Mouse (Mus musculus): ENCODE measurements around the gene Katnbl1. TPM values are rescaled to one million over a fixed set of nuclear protein-coding genes. Genes with fewer than 3 reads are reported as not detected.

Katnbl1 gene
- total and polyA plus RNA-seq, 2 experiments, result 0.93 to 4.2 TPM

- TF ChIP-seq CTCF (IDR thresholded peaks at IDR 0.05; ENCODE audit: low read depth, low read length) (no peak), POLR2A (IDR thresholded peaks at IDR 0.05; ENCODE audit: extremely low read depth, insufficient read depth, low read length) (no peak)
- H3K4me1 ChIP-seq (ENCODE audit: control insufficient read depth, insufficient read depth, low read length), result no peaks in the 10 kb centered on the region
- no peak for DNase-seq (ENCODE audit: extremely low read depth, low read depth, low spot score)
- H3K4me3 ChIP-seq (ENCODE audit: insufficient read depth, low read depth, low read length), result no peak overlapping the region
- H3K9ac ChIP-seq (ENCODE audit: low read depth, low read length), result no peak overlapping the region
- peaks cover 40% of the 10 kb centered on the region for H3K36me3 ChIP-seq (ENCODE audit: control insufficient read depth, insufficient read depth, low read length)
- 90% methylated on average over 3 of the region's 3 CpGs for whole genome bisulfite sequencing
- H3K27me3 ChIP-seq (ENCODE audit: control insufficient read depth, insufficient read depth, low read length), result no peaks in the 10 kb centered on the region
- H3K79me2 ChIP-seq (ENCODE audit: control insufficient read depth, insufficient read depth, low read length), result no peaks in the 10 kb centered on the region
- H3K27ac ChIP-seq (replicated peaks; ENCODE audit: insufficient read depth, low read depth, low read length), result no peak overlapping the region
Observed at GRCm38 (mm10) chr2:112348246-112348645, 30.8 kb upstream of the Katnbl1 start.

- Histone ChIP-seq H3K4me1 (ENCODE audit: control insufficient read depth, insufficient read depth, low read length) (no peaks in the 10 kb centered on the region), H3K4me3 (ENCODE audit: insufficient read depth, low read depth, low read length) (no peak overlapping the region), H3K79me2 (ENCODE audit: control insufficient read depth, insufficient read depth, low read length) (no peaks in the 10 kb centered on the region), H3K27ac (replicated peaks; ENCODE audit: insufficient read depth, low read depth, low read length) (no peak overlapping the region), H3K27me3 (ENCODE audit: control insufficient read depth, insufficient read depth, low read length) (no peaks in the 10 kb centered on the region), H3K9ac (ENCODE audit: low read depth, low read length) (no peak overlapping the region), H3K36me3 (ENCODE audit: control insufficient read depth, insufficient read depth, low read length) (peaks cover 56% of the 10 kb centered on the region)
- TF ChIP-seq POLR2A (IDR thresholded peaks at IDR 0.05; ENCODE audit: extremely low read depth, insufficient read depth, low read length) (no peak), CTCF (IDR thresholded peaks at IDR 0.05; ENCODE audit: low read depth, low read length) (no peak)
- DNase-seq (ENCODE audit: extremely low read depth, low read depth, low spot score), result no peak
- 90% methylated on average over 7 of the region's 7 CpGs for WGBS
Observed at GRCm38 (mm10) chr2:112353685-112354455, 25.1 kb upstream of the Katnbl1 start.

- TF ChIP-seq CTCF (IDR thresholded peaks at IDR 0.05; ENCODE audit: low read depth, low read length) (no peak), POLR2A (IDR thresholded peaks at IDR 0.05; ENCODE audit: extremely low read depth, insufficient read depth, low read length) (no peak)
- no peaks in the 10 kb centered on the region for H3K27me3 ChIP-seq (ENCODE audit: control insufficient read depth, insufficient read depth, low read length)
- DNase-seq (ENCODE audit: extremely low read depth, low read depth, low spot score), result no peak
- H3K4me3 ChIP-seq (ENCODE audit: insufficient read depth, low read depth, low read length), result no peak overlapping the region
- H3K79me2 ChIP-seq (ENCODE audit: control insufficient read depth, insufficient read depth, low read length), result no peaks in the 10 kb centered on the region
- H3K4me1 ChIP-seq (ENCODE audit: control insufficient read depth, insufficient read depth, low read length), result no peaks in the 10 kb centered on the region
- no peak overlapping the region for H3K9ac ChIP-seq (ENCODE audit: low read depth, low read length)
- 70% methylated on average over 2 of the region's 2 CpGs for WGBS
- H3K27ac ChIP-seq (replicated peaks; ENCODE audit: insufficient read depth, low read depth, low read length), result no peak overlapping the region
- peaks cover 59% of the 10 kb centered on the region for H3K36me3 ChIP-seq (ENCODE audit: control insufficient read depth, insufficient read depth, low read length)
Observed at GRCm38 (mm10) chr2:112359611-112360010, 19.4 kb upstream of the Katnbl1 start.

- Histone ChIP-seq H3K9ac (ENCODE audit: low read depth, low read length) (no peak overlapping the region), H3K36me3 (ENCODE audit: control insufficient read depth, insufficient read depth, low read length) (peaks cover 56% of the 10 kb centered on the region), H3K4me3 (ENCODE audit: insufficient read depth, low read depth, low read length) (no peak overlapping the region), H3K79me2 (ENCODE audit: control insufficient read depth, insufficient read depth, low read length) (no peaks in the 10 kb centered on the region), H3K27ac (replicated peaks; ENCODE audit: insufficient read depth, low read depth, low read length) (no peak overlapping the region), H3K4me1 (ENCODE audit: control insufficient read depth, insufficient read depth, low read length) (no peaks in the 10 kb centered on the region), H3K27me3 (ENCODE audit: control insufficient read depth, insufficient read depth, low read length) (no peaks in the 10 kb centered on the region)
- WGBS, result 91% methylated on average over 12 of the region's 12 CpGs
- TF ChIP-seq POLR2A (IDR thresholded peaks at IDR 0.05; ENCODE audit: extremely low read depth, insufficient read depth, low read length) (no peak), CTCF (IDR thresholded peaks at IDR 0.05; ENCODE audit: low read depth, low read length) (no peak)
- no peak for DNase-seq (ENCODE audit: extremely low read depth, low read depth, low spot score)
Observed at GRCm38 (mm10) chr2:112360012-112360780, 18.8 kb upstream of the Katnbl1 start.

- DNase-seq (ENCODE audit: extremely low read depth, low read depth, low spot score), result no peak
- Histone ChIP-seq H3K36me3 (ENCODE audit: control insufficient read depth, insufficient read depth, low read length) (peaks cover 56% of the 10 kb centered on the region), H3K27me3 (ENCODE audit: control insufficient read depth, insufficient read depth, low read length) (no peaks in the 10 kb centered on the region), H3K9ac (ENCODE audit: low read depth, low read length) (no peak overlapping the region), H3K27ac (replicated peaks; ENCODE audit: insufficient read depth, low read depth, low read length) (no peak overlapping the region), H3K79me2 (ENCODE audit: control insufficient read depth, insufficient read depth, low read length) (no peaks in the 10 kb centered on the region), H3K4me1 (ENCODE audit: control insufficient read depth, insufficient read depth, low read length) (no peaks in the 10 kb centered on the region), H3K4me3 (ENCODE audit: insufficient read depth, low read depth, low read length) (no peak overlapping the region)
- 82% methylated on average over 2 of the region's 2 CpGs for WGBS
- no peak for TF ChIP-seq POLR2A (IDR thresholded peaks at IDR 0.05; ENCODE audit: extremely low read depth, insufficient read depth, low read length)
- TF ChIP-seq CTCF (IDR thresholded peaks at IDR 0.05; ENCODE audit: low read depth, low read length), result no peak
Observed at GRCm38 (mm10) chr2:112360781-112361169, 18.2 kb upstream of the Katnbl1 start.

All from liver, adult 2 months (tissue).